Mouse (Mus musculus): ENCODE measurements at regions not wholly inside any gene's neighbourhood (a gene's known extent, or its start where the extent isn't known, plus 50 kb on each side); places are given as distances from the start of the nearest gene placed in this dataset.

DNA sequence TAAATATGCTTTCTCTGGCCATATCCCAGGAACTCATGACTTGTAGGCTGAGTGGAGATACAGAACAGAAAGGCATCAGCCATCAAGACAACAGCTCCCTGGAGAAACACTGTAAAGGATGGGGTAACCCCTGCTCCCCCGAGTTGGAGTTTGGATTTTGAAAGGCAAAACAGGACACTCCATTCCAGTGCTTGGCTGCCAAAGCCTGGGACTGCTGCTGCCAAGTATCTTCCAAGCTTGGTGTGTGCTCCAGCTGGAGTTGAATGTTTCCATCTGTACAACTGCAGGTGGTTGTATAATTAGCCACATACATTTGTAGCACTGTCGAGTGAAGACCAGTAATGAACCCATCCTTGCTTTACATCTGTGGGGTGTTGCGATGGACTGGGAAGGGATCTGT is 62.1 kb downstream of the 4933412E24Rik start:
- peak; percentile 9 for DNase-seq (ENCODE audit: low spot score)

DNA sequence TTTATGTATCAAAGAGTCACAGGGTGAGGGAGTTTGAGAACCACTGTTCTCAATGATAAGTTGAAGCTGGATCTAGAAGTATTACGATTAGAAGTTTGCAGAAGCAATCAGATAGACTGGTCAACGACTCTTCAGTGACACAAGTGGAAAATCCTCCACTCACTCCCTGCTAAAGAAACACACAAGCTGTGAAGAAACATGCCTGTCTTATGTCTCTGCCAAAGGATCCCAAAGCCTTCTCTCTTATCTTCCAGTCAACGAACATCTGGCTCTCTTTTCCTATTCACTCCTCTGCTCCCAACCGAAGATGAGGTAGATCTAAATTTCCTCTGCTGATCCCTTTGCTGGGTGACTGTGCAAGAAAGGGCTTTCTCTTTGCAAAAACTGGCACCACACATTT is 62.6 kb downstream of the 4933412E24Rik start:
- DNase-seq (ENCODE audit: low spot score): no peak

DNA sequence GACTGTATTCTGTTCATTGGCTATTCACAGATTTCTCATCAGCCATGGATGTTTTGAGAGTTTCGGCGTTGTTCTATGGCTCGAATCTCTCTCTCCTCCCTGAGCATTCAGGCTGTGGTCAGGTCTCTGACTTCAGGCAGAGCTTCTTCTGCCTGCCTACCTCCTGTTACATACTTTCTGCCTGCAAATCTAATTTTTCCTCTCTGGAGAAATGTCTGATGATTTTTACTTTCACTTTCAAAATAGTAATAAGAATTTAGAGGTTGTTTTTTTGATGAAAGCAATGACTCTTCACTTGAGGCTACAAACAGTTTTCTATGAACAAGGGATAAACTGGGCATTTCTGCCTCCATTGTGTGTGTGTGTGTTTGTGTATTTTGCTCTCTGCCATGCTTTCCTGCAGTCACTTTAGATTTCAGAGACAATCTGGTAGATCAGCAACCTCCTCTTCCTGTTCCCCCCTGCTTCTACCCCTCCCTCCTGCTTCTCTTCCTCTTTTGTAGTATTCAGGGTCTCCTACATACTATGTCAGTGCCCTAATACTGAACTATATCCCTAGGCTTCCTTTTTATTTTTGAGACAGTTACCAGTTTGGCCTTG is 65.7 kb downstream of the 4933412E24Rik start:
- DNase-seq (ENCODE audit: low spot score): no peak

DNA sequence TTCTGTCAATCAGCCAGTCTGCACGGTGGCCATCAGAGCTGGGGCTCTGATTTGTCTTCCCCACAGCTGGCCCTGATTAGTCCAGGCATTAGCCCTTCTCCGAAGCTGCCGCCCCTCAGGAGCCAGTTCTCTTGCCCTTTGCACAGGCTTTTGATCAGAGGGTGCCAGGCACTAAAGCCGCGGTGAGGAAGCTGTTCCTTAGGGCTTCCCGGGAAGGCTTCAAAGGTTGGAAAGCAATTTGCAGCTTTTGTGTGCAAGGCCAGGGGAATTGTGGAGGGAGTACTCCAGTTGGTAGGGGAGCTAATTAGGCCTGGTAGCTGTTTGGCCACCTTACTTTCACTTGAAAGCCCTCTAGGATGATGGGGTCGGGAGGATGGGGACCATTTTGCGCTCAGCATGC is 71.2 kb downstream of the 4933412E24Rik start:
- no peak for DNase-seq (ENCODE audit: low spot score)

DNA sequence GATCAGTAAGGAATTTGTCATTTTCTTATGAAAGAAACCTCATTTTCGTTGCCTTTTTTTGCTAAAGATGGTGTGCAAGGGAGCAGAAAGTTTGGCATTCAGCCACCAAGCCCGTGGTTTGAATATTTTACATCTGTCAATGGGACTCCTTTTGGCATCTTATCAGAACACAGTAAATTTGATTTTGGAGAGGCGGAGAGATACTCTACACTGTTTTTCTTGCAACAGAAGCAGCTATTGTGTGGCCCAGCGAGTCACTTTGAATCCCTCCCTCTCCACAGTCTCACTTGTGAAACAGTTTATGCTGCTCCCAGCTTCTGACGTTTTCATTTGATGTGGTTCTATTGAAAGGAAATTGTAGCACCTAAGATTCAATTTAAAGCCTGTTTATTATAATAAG is 79.9 kb downstream of the 4933412E24Rik start:
- DNase-seq (ENCODE audit: low spot score): no peak

DNA sequence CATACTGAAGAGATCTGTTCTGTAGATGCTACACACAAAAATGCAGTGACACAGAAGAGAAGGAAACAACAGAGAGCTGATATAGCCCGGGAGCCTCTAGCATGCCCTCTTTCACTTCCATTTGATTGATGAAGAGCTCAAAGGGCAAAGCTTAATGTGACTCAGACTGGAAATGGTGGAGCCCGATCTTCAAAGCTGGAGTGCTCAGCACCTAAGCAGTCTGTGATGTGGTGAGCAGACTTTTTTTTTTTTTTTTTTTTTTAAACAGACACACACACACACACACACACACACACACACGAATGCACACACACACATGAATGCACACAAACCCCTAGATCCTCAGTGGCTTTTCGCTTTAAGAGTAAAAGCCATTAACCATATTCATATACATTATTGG is 102.6 kb downstream of the 4933412E24Rik start:
- no peak for DNase-seq (ENCODE audit: low spot score)

DNA sequence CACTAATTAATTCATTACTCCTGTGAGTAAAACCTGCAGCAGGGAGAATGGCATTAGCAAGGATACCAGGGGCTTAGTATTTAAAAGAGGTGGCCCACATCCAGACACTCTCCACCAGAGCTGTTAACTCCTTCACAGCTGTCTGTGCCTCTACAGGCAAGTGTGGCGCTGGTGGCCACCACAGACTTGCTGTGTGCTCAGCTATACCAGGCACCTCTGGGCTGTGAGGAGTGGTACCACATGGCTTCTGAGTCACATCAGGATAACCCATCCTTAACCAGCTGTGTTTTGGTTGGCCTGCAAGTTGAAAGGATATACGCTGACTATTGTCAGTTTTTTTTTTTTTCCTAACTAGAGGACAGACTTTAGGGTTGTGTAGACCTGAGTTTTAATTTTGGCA is 108.1 kb downstream of the 4933412E24Rik start:
- no peak for DNase-seq (ENCODE audit: low spot score)

DNA sequence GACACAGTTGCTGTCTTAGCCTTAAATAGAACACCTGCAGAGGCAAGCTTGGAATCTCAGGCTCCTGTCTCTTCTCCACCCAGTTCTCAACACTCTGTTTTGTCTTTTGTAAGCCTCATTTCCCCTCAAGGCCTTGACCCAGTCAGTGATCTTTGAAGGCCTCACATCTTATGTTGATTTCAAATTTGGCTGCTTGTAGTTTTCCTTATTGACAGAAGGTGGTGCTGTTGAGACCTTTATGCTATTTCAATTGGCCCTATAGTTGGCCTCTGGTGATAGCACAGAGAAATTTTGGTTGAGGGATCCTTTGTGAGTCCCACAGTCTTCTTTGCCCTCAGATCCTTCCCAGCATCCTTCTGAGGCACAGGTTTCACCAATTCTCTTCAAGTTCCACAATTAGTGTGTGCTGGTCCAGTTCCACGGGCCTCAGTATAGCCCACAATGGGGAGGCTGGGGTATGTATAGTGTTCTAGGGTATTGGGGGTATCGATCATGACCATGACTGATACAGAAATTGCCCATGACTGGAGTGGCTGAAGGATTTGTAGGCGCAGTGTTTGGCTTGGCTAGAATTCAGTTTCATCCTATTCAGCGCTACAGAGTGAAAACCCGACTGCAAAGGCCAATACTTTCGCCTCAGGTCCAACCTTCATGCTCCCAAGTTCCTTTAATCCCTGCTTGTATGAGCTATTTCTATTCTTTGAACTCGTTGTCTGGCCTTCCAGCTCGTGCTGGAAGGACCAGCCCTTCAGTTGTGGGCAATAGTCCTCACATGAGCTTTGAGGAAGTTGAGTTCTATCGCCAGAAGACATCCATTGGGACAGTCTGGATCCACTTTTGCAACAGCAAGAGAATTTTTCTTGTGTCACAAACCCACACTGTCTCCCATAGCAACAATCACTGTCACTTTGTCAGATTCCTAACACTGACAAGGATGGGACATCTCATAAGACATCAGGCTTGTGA is 110.3 kb downstream of the 4933412E24Rik start:
- DNase-seq (ENCODE audit: low spot score): no peak

DNA sequence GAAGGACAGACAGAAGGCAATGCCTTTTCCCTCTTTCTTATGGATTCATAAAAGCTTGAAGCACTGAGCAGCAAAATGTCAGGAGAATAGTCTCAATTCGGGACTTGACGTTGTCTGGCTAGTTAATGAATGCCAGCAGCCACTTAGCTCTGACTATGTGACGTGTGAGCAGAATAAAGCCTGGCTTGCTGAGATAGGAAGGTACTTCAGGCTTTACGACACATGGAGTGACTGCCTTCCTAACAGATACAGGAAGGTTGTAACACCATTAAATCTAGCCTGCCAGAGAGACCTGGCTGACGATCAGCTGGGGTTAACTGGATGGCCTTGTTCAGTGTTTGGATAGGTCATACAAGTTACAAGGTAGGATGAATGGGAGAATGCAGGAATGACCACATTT is 111.7 kb downstream of the 4933412E24Rik start:
- no peak for DNase-seq (ENCODE audit: low spot score)

DNA sequence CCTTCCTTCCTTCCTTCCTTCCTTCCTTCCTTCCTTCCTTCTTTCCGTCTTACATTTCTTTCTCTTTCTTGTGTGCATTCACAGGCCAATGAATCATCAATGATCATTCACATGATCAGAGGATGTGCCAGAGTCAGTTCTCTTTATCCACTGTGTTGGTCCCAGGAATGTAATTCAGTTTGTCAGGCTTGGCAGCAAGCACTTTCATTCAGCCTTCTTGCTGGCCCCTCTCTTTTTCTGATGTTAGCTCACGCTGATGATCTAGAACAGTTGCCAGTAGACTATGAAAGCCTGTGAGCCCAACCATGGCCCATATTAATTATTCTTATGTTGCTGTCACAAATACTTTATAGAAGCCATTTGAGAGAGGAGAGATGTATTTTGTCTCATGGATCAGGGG is 127.4 kb downstream of the 4933412E24Rik start:
- no peak for DNase-seq (ENCODE audit: low spot score)

DNA sequence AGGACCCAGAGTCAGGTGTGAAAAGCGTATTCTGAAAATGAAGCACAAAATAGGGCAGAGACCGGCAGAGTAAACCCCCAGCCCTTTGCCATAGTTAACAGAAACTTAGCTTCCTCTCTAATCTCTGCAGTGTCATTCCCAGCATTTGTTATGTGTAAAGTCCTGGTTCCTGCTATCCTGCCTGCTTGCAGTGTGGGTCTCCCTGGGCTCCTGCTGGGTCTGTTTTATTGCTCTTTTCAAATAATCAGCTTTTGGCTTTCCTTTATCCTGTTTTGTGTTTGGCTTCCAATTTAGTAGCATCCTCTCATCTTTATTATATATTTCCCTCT is 128.3 kb downstream of the 4933412E24Rik start:
- no peak for DNase-seq (ENCODE audit: low spot score)

DNA sequence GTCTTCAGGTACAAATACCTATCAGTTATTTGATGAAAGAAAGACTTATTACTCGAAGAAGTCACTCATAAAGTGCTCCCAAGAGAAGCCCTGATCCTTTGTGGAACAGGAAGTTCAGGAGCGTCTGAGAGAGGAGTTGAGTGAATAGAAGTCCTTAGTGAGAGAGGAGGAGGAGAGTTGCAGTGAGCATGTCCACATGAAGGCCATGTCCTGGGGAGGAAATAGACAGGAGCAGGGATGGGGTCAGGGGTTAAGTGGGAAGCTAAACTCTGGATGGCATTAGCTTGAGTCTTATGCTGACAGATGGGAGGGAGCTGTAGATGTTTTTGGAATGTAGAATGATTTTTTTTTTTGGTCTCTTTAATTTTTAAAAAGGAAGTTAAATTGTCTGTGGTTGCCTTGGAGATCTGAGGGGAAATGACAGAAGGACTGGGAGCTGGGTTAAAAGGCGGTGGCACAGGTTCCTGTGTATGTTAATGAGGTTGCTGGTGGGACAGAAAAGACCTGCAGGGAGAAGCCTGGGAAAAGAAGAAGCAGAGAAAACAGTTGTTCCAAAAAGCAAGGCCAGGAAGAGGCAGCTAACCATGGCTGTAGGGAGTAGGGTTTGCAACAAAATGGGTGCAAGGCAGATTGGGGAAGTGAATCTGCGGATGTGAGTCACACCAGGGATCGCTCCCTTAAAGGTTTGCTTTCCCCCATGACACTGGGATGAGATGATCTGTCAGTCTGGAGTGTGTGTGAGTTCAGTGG is 128.9 kb downstream of the 4933412E24Rik start:
- DNase-seq (ENCODE audit: low spot score): no peak

DNA sequence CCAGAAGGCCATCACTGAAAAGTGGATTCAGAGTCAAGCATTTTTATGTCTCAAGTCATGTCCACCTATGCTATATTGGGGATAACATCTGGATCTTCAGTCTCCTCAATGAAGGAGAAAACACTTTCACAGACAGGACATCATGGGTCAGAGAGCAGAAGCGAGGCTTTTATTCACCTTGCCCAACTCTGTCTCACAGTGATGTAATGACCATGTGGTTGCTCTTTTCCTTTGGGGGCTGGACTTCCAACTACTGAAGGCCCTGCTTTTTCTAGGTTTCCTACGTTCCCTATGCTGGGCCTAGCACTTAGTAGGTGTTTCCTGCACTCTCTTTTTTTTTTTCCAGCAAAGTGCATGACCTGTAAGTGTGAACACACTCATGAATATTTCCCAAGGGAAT is 130.4 kb downstream of the 4933412E24Rik start:
- DNase-seq (ENCODE audit: low spot score): no peak

DNA sequence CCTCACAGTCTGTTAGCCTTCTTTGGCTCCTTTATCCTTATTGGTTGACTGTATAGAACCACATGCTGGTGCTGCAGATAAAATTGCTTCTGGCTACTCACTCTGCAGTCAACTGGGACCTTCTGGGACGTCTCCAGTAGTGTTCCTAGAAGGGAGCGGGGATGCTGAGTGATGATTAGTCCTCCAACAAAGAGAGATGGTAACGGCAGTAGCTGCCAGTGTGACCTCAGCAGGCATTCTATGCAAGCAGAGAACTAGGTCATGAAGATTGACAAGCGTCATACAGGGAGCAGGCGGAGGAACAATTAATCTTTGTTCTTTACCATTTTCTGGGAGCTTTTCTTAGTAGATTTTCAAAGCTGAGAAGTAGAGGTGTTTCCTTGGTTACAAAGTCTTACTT is 134.0 kb downstream of the 4933412E24Rik start:
- no peak for DNase-seq (ENCODE audit: low spot score)

DNA sequence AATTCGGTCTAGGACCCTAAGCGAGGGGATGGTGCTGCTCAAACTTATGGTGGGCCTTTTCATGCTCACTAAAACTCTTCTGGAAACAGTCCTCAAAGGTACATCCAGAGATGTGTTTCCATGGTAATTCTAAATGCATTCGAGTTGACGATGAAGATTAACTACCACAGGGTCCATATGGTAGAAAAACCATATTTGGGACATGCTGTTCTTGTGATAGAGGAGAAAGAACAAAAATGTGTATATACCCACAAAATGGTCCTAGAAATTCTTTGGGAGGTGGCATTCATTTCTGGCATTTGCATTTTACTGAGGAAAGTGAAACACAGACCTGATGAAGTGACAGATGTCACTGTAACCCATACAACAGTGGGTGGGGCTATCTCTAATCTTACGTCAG is 136.0 kb downstream of the 4933412E24Rik start:
- DNase-seq (ENCODE audit: low spot score): no peak

DNA sequence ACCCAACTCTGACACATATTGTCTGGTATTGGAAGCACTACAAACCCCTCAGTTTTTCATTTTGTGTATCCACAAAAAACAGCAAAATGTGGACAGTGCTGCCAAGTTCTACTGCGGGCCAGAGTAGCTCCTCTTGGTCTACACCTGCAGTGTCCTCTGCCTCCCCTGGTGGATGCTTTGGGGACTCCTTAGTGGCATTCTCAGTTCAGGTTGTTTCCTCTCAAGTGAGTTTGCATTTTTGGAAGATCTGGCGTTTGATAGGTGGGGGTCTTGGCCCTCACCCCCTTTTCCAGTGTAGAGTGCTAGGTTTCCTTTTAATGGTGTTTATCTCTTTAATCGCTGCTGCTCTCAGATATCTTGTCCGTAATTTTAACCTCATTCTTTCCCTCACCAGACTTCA is 137.1 kb downstream of the 4933412E24Rik start:
- no peak for DNase-seq (ENCODE audit: low spot score)

DNA sequence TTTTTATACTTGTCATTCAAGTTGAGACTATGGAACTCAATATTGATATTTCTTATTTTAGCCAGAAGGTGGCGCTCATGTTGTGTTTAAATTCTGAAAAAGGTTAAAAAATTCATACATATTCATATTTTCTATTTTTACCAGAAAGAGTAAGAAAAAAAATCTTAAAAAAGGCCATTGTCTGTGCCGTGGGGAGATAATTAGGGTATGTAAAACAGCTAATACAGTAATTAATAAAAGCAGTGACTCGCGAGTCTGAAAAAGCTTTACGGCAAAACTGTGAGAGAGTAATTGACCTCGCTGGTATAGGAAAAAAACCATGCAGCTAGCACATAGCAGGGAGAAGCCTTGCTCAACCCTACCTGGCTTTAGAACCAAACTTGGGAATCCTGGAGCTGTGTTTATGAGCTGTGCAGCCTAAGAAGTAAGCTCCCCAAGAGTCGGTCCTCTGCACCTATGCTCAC is 140.1 kb downstream of the 4933412E24Rik start:
- DNase-seq (ENCODE audit: low spot score): no peak

DNA sequence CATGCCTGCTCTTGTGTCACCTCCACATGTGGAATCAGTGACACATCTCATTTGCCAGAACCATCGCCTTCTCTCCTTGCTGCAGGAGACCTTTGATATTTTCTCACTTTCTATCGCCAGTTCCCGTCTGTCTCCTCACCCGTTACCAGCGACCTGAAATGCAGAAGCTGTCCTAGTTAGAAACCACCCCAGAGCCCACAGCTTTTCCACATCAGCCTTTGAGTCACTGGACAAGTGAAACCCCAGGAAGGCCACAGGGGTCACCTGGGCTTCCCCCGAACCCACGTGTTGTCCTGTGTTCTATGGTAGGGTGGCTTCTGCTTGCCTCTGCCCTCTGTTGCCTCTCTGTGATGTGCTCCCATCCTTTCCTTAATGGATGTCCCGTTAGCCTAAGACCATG is 149.7 kb downstream of the 4933412E24Rik start:
- no peak for DNase-seq (ENCODE audit: low spot score)

DNA sequence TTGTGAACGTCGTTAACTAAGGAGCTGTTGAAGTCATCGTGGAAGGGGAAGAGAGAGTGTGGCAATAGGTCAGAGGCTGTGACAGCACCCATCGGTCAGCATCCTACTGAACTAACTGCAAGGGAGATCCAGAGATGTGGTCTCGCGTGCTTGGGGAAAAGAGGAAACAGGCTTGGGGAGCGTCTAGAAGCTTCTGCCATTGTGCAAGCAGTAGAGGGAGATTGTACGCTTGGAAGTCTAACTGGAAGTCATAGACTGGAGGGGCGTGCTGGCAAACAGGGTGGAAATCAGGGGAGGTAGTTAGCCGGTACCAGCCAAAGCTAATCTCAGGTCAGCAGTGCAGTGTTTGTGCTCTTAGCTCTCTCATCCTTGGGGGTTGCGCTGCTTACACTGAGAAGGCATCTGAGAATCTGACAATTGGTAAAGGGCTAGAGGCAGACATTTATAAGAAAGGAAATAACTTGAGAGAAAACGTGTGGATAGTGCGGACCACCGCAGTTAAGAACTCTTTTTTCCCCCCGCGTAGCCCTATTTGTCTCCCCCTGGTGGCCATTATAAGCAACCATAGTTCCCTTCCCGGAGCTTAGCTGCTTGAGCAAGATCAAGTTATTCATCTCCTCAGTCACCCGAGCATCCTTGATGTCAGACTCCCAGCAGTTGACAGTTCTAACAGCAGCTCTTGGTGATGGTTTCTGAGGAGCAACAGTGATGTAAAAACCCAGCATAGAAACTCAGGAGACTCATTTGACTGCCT is 151.5 kb downstream of the 4933412E24Rik start:
- DNase-seq (ENCODE audit: low spot score): no peak

DNA sequence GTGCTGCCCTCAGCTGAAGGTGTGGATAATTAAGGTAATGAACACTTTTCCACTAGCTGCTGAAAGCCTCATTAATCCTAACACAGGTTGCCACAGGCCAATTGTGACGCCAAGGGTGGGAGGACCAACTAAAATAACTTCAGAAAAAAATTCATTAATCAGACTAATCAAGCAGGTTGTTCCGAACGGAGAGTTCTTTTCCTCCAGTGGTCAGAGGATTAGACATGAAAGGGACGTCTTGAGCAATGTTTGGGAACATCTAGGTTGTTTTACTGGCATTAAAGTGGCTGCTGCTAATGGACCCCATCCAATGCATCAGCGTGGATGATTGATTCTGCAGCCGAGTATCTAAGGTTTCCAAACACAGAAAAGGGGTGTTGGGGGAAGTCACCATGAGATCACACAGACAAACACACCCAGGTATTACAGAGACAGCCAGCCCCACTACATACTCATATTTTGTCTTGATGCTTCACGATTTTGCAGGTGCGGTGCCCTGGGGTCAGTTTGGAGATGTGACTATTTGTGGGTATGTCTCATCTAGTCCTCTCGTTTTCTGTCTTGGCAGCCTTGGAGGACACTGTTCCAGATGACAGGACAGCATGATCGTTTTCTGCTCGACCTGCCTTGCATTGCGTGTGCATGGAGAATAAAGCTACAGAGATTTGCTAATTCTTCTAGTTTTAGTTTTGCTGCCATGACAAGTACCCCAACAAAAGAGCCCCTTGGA is 164.0 kb downstream of the 4933412E24Rik start:
- no peak for DNase-seq (ENCODE audit: low spot score)

DNA sequence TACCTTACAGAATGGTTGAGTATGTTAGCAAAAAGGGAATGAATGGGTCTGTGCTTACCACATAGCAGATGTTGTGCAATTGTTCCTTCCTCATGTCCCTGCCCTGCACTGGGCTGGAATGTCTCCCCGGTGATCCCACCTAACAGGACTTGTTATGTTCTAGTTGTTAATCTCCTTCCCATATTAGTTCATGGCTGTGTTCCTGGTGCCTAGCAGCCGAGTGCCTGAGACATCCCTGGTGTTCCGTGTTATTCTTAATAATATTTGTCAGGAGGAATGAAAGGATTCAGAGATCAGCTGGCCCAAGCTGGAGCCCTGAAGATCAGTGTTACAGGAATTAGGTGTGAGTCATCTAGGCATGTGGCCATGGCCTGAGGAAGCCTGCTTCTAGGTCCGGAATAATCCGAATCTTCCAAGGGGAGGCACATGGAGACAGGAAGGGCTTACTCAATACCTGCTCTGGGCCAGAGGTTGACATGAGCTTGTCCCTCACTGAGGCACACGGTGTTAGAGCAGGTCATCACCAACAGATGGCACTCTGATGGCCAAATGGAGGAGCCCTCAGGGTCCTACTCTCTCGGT is 171.2 kb downstream of the 4933412E24Rik start:
- DNase-seq (ENCODE audit: low spot score): no peak

Measured in ovary, adult 18-20 months (tissue).